Mouse (Mus musculus) bone marrow, adult 2 months (tissue): ENCODE results near the gene Gpsm3. TPM values are rescaled to one million over a fixed set of nuclear protein-coding genes. Genes with fewer than 3 reads are reported as not detected.

Source experiments
- H3K27ac ChIP-seq: fragments of 200-500 bp; 2 replicates; pipeline ENCODE4 v1.5.1; 2012; ENCODE audit warnings: low read depth, mild to moderate bottlenecking, control low read depth, inconsistent platforms, low read length; ENCODE audit not compliant: control insufficient read depth, poor library complexity, insufficient read depth
- H3K4me1 ChIP-seq: fragments of 200-500 bp; 2 replicates; pipeline ENCODE4 v1.6.1; 2011; ENCODE audit warnings: low read length; ENCODE audit not compliant: control insufficient read depth, insufficient read depth
- H3K4me3 ChIP-seq: fragments of 200-500 bp; replicated peaks from 2 replicates; pipeline ENCODE3; 2011; ENCODE audit warnings: mild to moderate bottlenecking, low read depth, low read length, control low read depth; ENCODE audit not compliant: control insufficient read depth
- CTCF ChIP-seq: fragments of 200-500 bp; IDR thresholded peaks from 2 replicates; pipeline ENCODE4 v1.5.1; 2011; ENCODE audit warnings: low read length, control low read depth; ENCODE audit not compliant: control insufficient read depth, insufficient read depth
- POLR2A ChIP-seq: fragments of 200-500 bp; IDR thresholded peaks from 2 replicates; pipeline ENCODE4 v1.6.1; 2011; ENCODE audit warnings: low read depth, mild to moderate bottlenecking, control low read depth, low read length, borderline replicate concordance; ENCODE audit not compliant: control insufficient read depth
- WGBS: fragments of 180-500 bp; shearing (Covaris S2); methylation state at CpG from one replicate; pipeline ENCODE4 v1.1.7; 2018; 5-methylcytosine and 5-hydroxymethylcytosine counted together
- polyA plus RNA-seq: library from polyadenylated mRNA; stranded (reverse); fragments of >200 nt; gene quantifications from 2 replicates; pipeline ENCODE4 v1.2.4, GENCODE M21; 2011; ENCODE audit warnings: low replicate concordance; ENCODE audit not compliant: missing spikeins, insufficient read depth, insufficient read length

Gene Gpsm3
- polyA plus RNA-seq, 1 experiment, result 156 TPM

- TF ChIP-seq CTCF (no peak), POLR2A (no peak)
- WGBS, result 85% methylated on average over 7 of the region's 7 CpGs
- Histone ChIP-seq H3K27ac (no peak overlapping the region), H3K4me3 (no peak overlapping the region), H3K4me1 (peaks cover 4% of the 10 kb centered on the region)
These were observed 30.5 kb upstream of the Gpsm3 start for GRCm38 (mm10) chr17:34559116-34559515.

GRCm38 (mm10) chr17:34559895-34560294 is 29.7 kb upstream of the Gpsm3 start:
- 39% methylated on average over 15 of the region's 15 CpGs for WGBS
- TF ChIP-seq POLR2A (no peak), CTCF (peak; percentile 42; the same call in 1 of the 2 replicates)

GRCm38 (mm10) chr17:34560438-34560837 is 29.2 kb upstream of the Gpsm3 start:
- WGBS, result 77% methylated on average over 6 of the region's 6 CpGs
- H3K4me3 ChIP-seq, result no peak overlapping the region
- TF ChIP-seq CTCF (no peak; the same call in 1 of the 2 replicates), POLR2A (no peak)

More at GRCm38 (mm10) chr17:34559895-34560294, 29.7 kb upstream of the Gpsm3 start:
- Histone ChIP-seq H3K27ac (no peak overlapping the region), H3K4me1 (peaks cover 4% of the 10 kb centered on the region), H3K4me3 (no peak overlapping the region)

GRCm38 (mm10) chr17:34561200-34561599 is 28.4 kb upstream of the Gpsm3 start:
- WGBS, result 2% methylated on average over 8 of the region's 8 CpGs
- TF ChIP-seq CTCF (no peak), POLR2A (peak; percentile 56; the same call in 1 of the 2 replicates)

More at GRCm38 (mm10) chr17:34560438-34560837, 29.2 kb upstream of the Gpsm3 start:
- H3K4me1 ChIP-seq, result peaks cover 4% of the 10 kb centered on the region
- no peak overlapping the region; the same call in 1 of the 2 replicates for H3K27ac ChIP-seq

GRCm38 (mm10) chr17:34562595-34562994 is 27.0 kb upstream of the Gpsm3 start:
- peaks cover 3% of the 10 kb centered on the region for H3K4me1 ChIP-seq
- TF ChIP-seq CTCF, result no peak
- no peak for TF ChIP-seq POLR2A
- no peak overlapping the region for H3K27ac ChIP-seq
- no peak overlapping the region for H3K4me3 ChIP-seq
- 79% methylated on average over 3 of the region's 3 CpGs for WGBS

More at GRCm38 (mm10) chr17:34561200-34561599, 28.4 kb upstream of the Gpsm3 start:
- peak overlapping the region; percentile 58 for H3K4me3 ChIP-seq
- peak overlapping the region; percentile 74 for H3K27ac ChIP-seq
- peaks cover 3% of the 10 kb centered on the region for H3K4me1 ChIP-seq

GRCm38 (mm10) chr17:34563354-34563753 is 26.3 kb upstream of the Gpsm3 start:
- no peak overlapping the region for H3K4me3 ChIP-seq
- H3K27ac ChIP-seq, result no peak overlapping the region
- 83% methylated on average over 11 of the region's 11 CpGs for WGBS
- TF ChIP-seq POLR2A (no peak), CTCF (no peak)
- H3K4me1 ChIP-seq, result peaks cover 3% of the 10 kb centered on the region

GRCm38 (mm10) chr17:34564003-34564421 is 25.6 kb upstream of the Gpsm3 start, which contains the start of gene Notch4:
Gene Notch4 (plus strand): TSS chr17:34564268.
- Histone ChIP-seq H3K4me1 (peaks cover 3% of the 10 kb centered on the region), H3K27ac (no peak within 1 kb of the TSS), H3K4me3 (no peak within 1 kb of the TSS)
- no peak for TF ChIP-seq CTCF
- TF ChIP-seq POLR2A, result no peak
- WGBS, result 13% methylated on average over 6 of the region's 6 CpGs

GRCm38 (mm10) chr17:34564796-34565195 is 24.8 kb upstream of the Gpsm3 start:
- H3K27ac ChIP-seq, result no peak overlapping the region
- WGBS, result 83% methylated on average over 3 of the region's 3 CpGs

GRCm38 (mm10) chr17:34567311-34567710 is 22.3 kb upstream of the Gpsm3 start:
- WGBS, result 79% methylated on average over 9 of the region's 9 CpGs

More at GRCm38 (mm10) chr17:34564796-34565195, 24.8 kb upstream of the Gpsm3 start:
- H3K4me1 ChIP-seq, result peaks cover 3% of the 10 kb centered on the region
- no peak overlapping the region for H3K4me3 ChIP-seq
- no peak for TF ChIP-seq POLR2A

More at GRCm38 (mm10) chr17:34567311-34567710, 22.3 kb upstream of the Gpsm3 start:
- Histone ChIP-seq H3K4me3 (no peak overlapping the region), H3K27ac (no peak overlapping the region), H3K4me1 (no peaks in the 10 kb centered on the region)
- no peak for TF ChIP-seq POLR2A
- no peak for TF ChIP-seq CTCF
